Mouse (Mus musculus) liver, embryonic 12.5 days (tissue): ENCODE measurements around the gene Gm21988. TPM values are rescaled to one million over a fixed set of nuclear protein-coding genes. Genes with fewer than 3 reads are reported as not detected.
A peak's percentile ranks its signal among the peaks of the same experiment; 100 is the strongest.

Experiments
- ATAC-seq: fragments of 200-750 bp; cut with Nextera tagmentation; 2 replicates; pipeline ENCODE4 v1.8.0; 2017; ENCODE audit warnings: moderate number of reproducible peaks, mild to moderate bottlenecking, moderate library complexity
- H3K27ac ChIP-seq: fragments of 300-500 bp; sonication (generic); 2 replicates; pipeline ENCODE4 v1.5.1; 2016; ENCODE audit warnings: mild to moderate bottlenecking
- H3K27me3 ChIP-seq: fragments of 300-500 bp; sonication (generic); replicated peaks from 2 replicates; pipeline ENCODE4 v1.6.1; 2016; ENCODE audit warnings: mild to moderate bottlenecking, moderate library complexity
- H3K36me3 ChIP-seq: fragments of 300-500 bp; sonication (generic); 2 replicates; pipeline ENCODE4 v1.6.1; 2016; ENCODE audit warnings: mild to moderate bottlenecking, moderate library complexity
- H3K4me1 ChIP-seq: fragments of 300-500 bp; sonication (generic); 2 replicates; pipeline ENCODE4 v1.6.1; 2016
- H3K4me2 ChIP-seq: fragments of 300-500 bp; sonication (generic); 2 replicates; pipeline ENCODE4 v1.6.1; 2016; ENCODE audit warnings: mild to moderate bottlenecking, moderate library complexity
- H3K4me3 ChIP-seq: fragments of 300-500 bp; sonication (generic); 2 replicates; pipeline ENCODE4 v1.5.1; 2016; ENCODE audit warnings: mild to moderate bottlenecking, moderate library complexity
- H3K9ac ChIP-seq: fragments of 300-500 bp; sonication (generic); 2 replicates; pipeline ENCODE4 v1.6.1; 2016; ENCODE audit warnings: mild to moderate bottlenecking, moderate library complexity
- H3K9me3 ChIP-seq: fragments of 300-500 bp; sonication (generic); replicated peaks from 2 replicates; pipeline ENCODE4 v1.6.1; 2016; ENCODE audit warnings: mild to moderate bottlenecking, moderate library complexity
- WGBS: fragments of 180-500 bp; shearing (Covaris S2); methylation state at CpG from one replicate; pipeline ENCODE4 v1.1.7; 2016; ENCODE audit not compliant: insufficient replicate concordance; 5-methylcytosine and 5-hydroxymethylcytosine counted together
- polyA plus RNA-seq: library from polyadenylated mRNA; unstranded; fragments of >200 nt; fragmentation: Nextera tagmentation; extraction: Ambion mirVana; gene quantifications from 2 replicates; pipeline ENCODE4 v1.2.1, GENCODE M21; 2016

Gene Gm21988
- polyA plus RNA-seq, 1 experiment from 2014 or later: 6.2 TPM

- Histone ChIP-seq H3K9me3 (no peaks in the 10 kb centered on the region), H3K36me3 (peaks cover 18% of the 10 kb centered on the region), H3K4me2 (0 out of 2 replicates have a peak overlapping the region, but pooled peaks have one; percentile 0), H3K27ac (peak overlapping the region; percentile 96), H3K4me1 (peaks cover 75% of the 10 kb centered on the region), H3K27me3 (peaks cover 9% of the 10 kb centered on the region), H3K4me3 (no peak overlapping the region), H3K9ac (no peak overlapping the region; the same call in 1 of the 2 replicates)
- ATAC-seq: no peak
- WGBS: 35% methylated on average over 8 of the region's 8 CpGs
Measured at GRCm38 (mm10) chr11:70234497-70234896, 5.1 kb downstream of the Gm21988 start.

GRCm38 (mm10) chr11:70234037-70234436 lies 5.6 kb downstream of the Gm21988 start:
- no peak for ATAC-seq
- H3K4me2 ChIP-seq: no peak overlapping the region

DNA sequence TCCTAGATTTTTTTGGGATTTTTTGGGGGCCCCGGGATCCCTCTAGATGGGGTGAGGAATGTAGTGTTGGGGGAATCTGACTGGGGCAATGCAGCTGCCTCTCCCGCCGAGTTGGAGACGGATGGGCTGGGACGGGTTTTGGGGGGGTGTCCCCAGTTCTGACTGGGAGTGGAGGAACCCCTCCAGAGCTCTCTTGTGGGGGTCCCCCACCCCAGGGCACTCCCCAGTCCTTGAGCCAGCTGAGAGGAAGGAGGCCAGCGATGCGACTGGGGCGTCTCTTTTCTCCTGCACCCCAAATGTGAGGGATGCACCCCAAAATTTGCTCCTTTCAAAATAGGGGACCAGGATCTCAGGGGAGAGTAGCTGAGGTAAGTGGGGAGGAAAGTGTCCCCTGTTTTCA lies 6.6 kb downstream of the Gm21988 start:
- H3K9ac ChIP-seq: no peak overlapping the region
- peaks cover 24% of the 10 kb centered on the region for H3K27me3 ChIP-seq
- H3K36me3 ChIP-seq: peaks cover 18% of the 10 kb centered on the region
- no peak for ATAC-seq
- WGBS: 56% methylated on average over 8 of the region's 8 CpGs
- H3K4me1 ChIP-seq: peaks cover 82% of the 10 kb centered on the region
- H3K9me3 ChIP-seq: no peaks in the 10 kb centered on the region
- peak overlapping the region; percentile 56 for H3K4me2 ChIP-seq
- H3K4me3 ChIP-seq: 0 out of 2 replicates have a peak overlapping the region, but pooled peaks have one; percentile 35
- no peak overlapping the region for H3K27ac ChIP-seq

More at GRCm38 (mm10) chr11:70234037-70234436, 5.6 kb downstream of the Gm21988 start:
- peak overlapping the region; percentile 96 for H3K27ac ChIP-seq
- H3K4me3 ChIP-seq: no peak overlapping the region
- no peak overlapping the region for H3K9ac ChIP-seq
- H3K36me3 ChIP-seq: peaks cover 18% of the 10 kb centered on the region
- H3K27me3 ChIP-seq: peaks cover 14% of the 10 kb centered on the region
- 46% methylated on average over 5 of the region's 5 CpGs for WGBS
- H3K4me1 ChIP-seq: peaks cover 79% of the 10 kb centered on the region
- H3K9me3 ChIP-seq: no peaks in the 10 kb centered on the region

DNA sequence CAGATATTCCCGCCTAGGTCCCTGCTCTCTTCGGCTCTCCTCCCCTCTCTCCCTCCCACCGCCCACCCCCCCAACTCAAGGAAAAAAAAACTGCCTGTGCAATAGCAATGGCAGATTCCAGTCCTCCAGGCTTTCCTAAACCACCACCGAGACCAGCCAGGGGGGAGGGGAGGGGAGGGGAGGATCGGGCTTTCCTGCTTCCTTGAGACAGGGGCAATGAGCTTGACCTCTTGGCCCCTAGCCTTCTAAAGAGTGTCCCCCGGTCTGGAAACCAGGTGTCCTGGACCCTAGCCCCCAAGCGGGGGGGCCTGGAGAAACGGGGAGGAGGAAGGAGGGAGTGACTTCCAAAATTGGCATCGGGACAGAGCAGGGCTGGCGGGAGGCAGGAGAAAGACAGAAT lies 7.1 kb downstream of the Gm21988 start:
- Histone ChIP-seq H3K36me3 (peaks cover 18% of the 10 kb centered on the region), H3K4me2 (peak overlapping the region; percentile 56), H3K9ac (peak overlapping the region; percentile 48; the same call in 1 of the 2 replicates), H3K27ac (no peak overlapping the region), H3K9me3 (no peaks in the 10 kb centered on the region), H3K4me3 (peak overlapping the region; percentile 35), H3K27me3 (peaks cover 29% of the 10 kb centered on the region), H3K4me1 (peaks cover 87% of the 10 kb centered on the region)
- 31% methylated on average over 9 of the region's 10 CpGs for WGBS
- ATAC-seq: no peak

DNA sequence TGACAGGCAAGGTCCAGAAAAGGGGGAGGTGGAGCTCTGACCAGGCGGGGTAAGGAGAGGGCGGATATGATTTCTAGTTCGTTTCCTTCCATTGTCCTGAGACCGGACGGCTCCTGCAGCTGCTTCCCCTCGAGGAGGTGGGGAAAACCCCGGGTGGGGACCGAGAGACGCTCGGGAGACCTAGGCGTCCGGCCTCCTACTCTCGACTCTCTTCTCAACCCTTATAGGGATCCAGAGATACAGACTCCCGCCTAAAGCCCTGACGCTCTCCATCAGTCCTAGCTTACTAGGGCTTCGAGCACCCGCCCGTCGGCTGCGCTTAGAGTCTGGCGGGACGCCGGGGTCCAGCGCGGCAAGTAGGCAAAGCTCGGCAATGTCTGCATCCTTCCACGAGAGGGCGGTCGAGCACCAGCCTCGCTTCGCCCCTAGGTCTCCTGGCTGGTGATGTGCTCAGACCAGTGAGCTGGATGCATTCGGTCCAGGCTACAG lies 9.3 kb downstream of the Gm21988 start:
- Histone ChIP-seq H3K36me3 (peaks cover 9% of the 10 kb centered on the region), H3K9ac (peak overlapping the region; percentile 60), H3K4me1 (peaks cover 90% of the 10 kb centered on the region), H3K9me3 (no peaks in the 10 kb centered on the region), H3K27me3 (peaks cover 50% of the 10 kb centered on the region), H3K4me2 (peak overlapping the region; percentile 81), H3K27ac (no peak overlapping the region), H3K4me3 (peak overlapping the region; percentile 50)
- ATAC-seq: peak; percentile 57
- under 1% methylated on average over 31 of the region's 32 CpGs for WGBS

DNA sequence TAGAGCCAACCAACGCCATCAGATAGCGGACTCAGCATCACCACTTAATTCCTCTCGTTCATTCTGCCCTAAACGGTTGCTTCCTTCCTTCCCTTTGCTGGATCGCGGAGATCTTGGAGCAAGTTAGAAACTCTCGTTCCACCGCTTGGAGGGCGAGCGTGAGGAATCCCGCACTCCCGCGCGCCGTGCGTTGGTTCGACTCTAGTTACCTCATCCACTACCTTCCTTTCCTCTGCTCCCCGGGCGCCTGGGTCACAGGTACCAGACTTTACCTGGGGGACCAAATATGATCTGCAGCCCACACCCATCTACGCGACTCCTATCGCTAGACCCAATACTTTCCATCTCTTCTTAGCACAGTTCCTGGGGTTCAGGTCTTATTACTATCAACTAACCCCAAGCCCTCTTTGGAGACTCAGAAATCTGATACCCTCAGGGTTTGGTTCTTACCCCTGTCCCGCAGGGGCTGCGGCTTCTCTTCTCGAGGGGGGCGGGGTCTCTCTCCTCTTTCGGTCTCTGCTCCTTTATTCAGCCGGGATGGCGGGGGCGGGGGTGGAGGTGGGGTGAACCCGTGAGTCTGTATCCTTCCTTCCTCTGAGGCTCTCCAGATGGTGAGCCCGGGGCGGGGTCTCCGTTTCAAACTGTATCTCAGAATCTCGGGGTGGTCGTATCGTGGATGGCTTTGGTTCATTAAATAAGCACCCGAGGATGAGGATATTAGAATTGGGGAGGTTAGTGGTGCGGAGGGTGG lies 10.2 kb downstream of the Gm21988 start, which contains the start of gene Bcl6b:
Bcl6b (minus strand) TSS at position 539 of the 751 bp plus-strand sequence.
- H3K36me3 ChIP-seq: peaks cover under 1% of the 10 kb centered on the region; the same call in 1 of the 2 replicates
- 2% methylated on average over 39 of the region's 39 CpGs for WGBS
- peak within 1 kb of the TSS; percentile 50 for H3K4me3 ChIP-seq
- peak within 1 kb of the TSS; percentile 60 for H3K9ac ChIP-seq
- no peak for ATAC-seq
- H3K9me3 ChIP-seq: no peaks in the 10 kb centered on the region
- peak within 1 kb of the TSS; percentile 70 for H3K27ac ChIP-seq
- H3K4me1 ChIP-seq: peaks cover 90% of the 10 kb centered on the region
- H3K4me2 ChIP-seq: peak within 1 kb of the TSS; percentile 81
- peaks cover 50% of the 10 kb centered on the region for H3K27me3 ChIP-seq

DNA sequence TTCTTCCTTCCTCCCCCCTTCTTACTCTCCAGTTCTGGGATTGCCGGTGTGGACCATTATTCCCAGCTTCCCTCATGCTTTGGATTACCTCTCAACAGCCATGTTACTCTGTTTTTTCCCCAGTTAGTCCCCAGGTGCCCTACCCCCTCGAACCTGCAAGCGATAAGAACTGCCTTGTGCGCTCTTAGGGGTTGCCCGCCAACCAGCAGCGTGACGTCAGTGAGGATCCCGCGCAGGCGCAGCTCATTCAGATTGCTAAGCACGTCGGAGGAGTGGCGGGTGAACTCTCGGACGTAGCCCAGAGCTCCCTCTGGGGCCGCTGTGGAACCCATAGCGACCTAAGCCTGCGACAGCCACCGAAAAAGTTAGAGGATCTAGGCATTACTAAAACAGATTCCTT lies 10.8 kb downstream of the Gm21988 start:
- peak overlapping the region; percentile 50 for H3K4me3 ChIP-seq
- H3K36me3 ChIP-seq: no peaks in the 10 kb centered on the region
- peak; percentile 82 for ATAC-seq
- peaks cover 50% of the 10 kb centered on the region for H3K27me3 ChIP-seq
- 2% methylated on average over 19 of the region's 19 CpGs for WGBS
- H3K9ac ChIP-seq: peak overlapping the region; percentile 60
- H3K9me3 ChIP-seq: no peaks in the 10 kb centered on the region
- peak overlapping the region; percentile 81 for H3K4me2 ChIP-seq
- peaks cover 90% of the 10 kb centered on the region for H3K4me1 ChIP-seq
- peak overlapping the region; percentile 70 for H3K27ac ChIP-seq

GRCm38 (mm10) chr11:70227661-70228245 lies 11.9 kb downstream of the Gm21988 start:
- H3K9me3 ChIP-seq: no peaks in the 10 kb centered on the region
- 0 out of 2 replicates have a peak overlapping the region, but pooled peaks have one; percentile 70 for H3K27ac ChIP-seq
- H3K27me3 ChIP-seq: peaks cover 50% of the 10 kb centered on the region
- no peaks in the 10 kb centered on the region for H3K36me3 ChIP-seq
- no peak overlapping the region for H3K9ac ChIP-seq
- ATAC-seq: no peak
- peak overlapping the region; percentile 81 for H3K4me2 ChIP-seq
- peaks cover 89% of the 10 kb centered on the region for H3K4me1 ChIP-seq
- WGBS: 63% methylated on average over 4 of the region's 4 CpGs
- H3K4me3 ChIP-seq: peak overlapping the region; percentile 50; the same call in 1 of the 2 replicates

- H3K9ac ChIP-seq: peak overlapping the region; percentile 12
Measured at GRCm38 (mm10) chr11:70227126-70227525, 12.5 kb downstream of the Gm21988 start.

GRCm38 (mm10) chr11:70226602-70226890 lies 13.1 kb downstream of the Gm21988 start:
- H3K4me3 ChIP-seq: peak overlapping the region; percentile 31
- H3K9me3 ChIP-seq: no peaks in the 10 kb centered on the region
- H3K36me3 ChIP-seq: no peaks in the 10 kb centered on the region
- peak overlapping the region; percentile 81 for H3K4me2 ChIP-seq
- H3K27me3 ChIP-seq: peaks cover 50% of the 10 kb centered on the region
- WGBS: 36% methylated on average over 18 of the region's 18 CpGs
- peak overlapping the region; percentile 12 for H3K9ac ChIP-seq
- H3K4me1 ChIP-seq: peaks cover 93% of the 10 kb centered on the region
- H3K27ac ChIP-seq: peak overlapping the region; percentile 59; the same call in 1 of the 2 replicates
- ATAC-seq: no peak

More at GRCm38 (mm10) chr11:70227126-70227525, 12.5 kb downstream of the Gm21988 start:
- peaks cover 50% of the 10 kb centered on the region for H3K27me3 ChIP-seq
- H3K4me3 ChIP-seq: peak overlapping the region; percentile 31
- peaks cover 89% of the 10 kb centered on the region for H3K4me1 ChIP-seq
- no peaks in the 10 kb centered on the region for H3K36me3 ChIP-seq
- peak overlapping the region; percentile 59 for H3K27ac ChIP-seq
- H3K4me2 ChIP-seq: peak overlapping the region; percentile 81
- H3K9me3 ChIP-seq: no peaks in the 10 kb centered on the region
- WGBS: 32% methylated on average over 5 of the region's 5 CpGs
- no peak for ATAC-seq

DNA sequence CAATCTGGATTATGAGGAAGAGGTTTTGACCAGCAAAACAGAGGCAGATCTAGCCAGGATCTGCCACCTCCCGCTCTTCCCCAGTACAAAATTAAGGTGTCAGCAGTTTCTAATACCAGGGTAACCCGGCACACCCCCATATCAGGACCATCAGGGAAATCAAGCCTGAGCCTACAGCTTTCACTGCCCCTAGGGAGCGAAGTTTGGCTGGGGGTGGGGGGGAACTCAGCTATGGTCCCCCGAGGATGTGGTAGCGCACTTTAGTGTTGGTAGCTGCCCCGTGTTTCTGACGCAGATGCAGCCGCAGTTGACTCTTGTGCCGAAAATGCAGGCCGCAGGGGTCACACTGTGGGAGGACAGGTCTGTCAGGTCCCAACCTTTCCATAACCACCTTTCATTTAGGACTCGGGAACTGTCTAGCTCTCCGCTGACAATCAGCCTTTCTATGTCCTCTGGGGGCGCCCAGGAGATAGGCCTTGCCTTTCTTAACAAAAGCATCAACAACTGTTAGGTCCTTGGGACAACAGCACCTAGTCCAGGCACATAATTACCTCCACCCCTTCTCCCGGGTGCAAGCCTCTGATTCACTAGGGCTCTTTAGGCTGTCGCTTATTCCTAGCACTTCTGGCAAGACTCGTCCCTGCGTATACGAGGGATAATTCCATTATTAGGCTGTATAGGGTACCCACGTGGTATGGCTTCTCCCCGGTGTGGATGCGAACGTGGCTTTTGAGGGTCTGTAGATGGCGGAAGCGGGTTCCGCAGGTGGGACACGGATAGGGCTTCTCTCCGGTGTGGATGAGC lies 13.6 kb downstream of the Gm21988 start:
- Histone ChIP-seq H3K9ac (peak overlapping the region; percentile 12), H3K27ac (no peak overlapping the region), H3K4me2 (peak overlapping the region; percentile 81), H3K4me3 (peak overlapping the region; percentile 31), H3K27me3 (peaks cover 50% of the 10 kb centered on the region), H3K9me3 (no peaks in the 10 kb centered on the region), H3K4me1 (peaks cover 93% of the 10 kb centered on the region), H3K36me3 (no peaks in the 10 kb centered on the region)
- WGBS: 44% methylated on average over 27 of the region's 27 CpGs
- no peak for ATAC-seq
